8 mouse cellular contexts compared by ENCODE assay signal in the genomic region with DNA sequence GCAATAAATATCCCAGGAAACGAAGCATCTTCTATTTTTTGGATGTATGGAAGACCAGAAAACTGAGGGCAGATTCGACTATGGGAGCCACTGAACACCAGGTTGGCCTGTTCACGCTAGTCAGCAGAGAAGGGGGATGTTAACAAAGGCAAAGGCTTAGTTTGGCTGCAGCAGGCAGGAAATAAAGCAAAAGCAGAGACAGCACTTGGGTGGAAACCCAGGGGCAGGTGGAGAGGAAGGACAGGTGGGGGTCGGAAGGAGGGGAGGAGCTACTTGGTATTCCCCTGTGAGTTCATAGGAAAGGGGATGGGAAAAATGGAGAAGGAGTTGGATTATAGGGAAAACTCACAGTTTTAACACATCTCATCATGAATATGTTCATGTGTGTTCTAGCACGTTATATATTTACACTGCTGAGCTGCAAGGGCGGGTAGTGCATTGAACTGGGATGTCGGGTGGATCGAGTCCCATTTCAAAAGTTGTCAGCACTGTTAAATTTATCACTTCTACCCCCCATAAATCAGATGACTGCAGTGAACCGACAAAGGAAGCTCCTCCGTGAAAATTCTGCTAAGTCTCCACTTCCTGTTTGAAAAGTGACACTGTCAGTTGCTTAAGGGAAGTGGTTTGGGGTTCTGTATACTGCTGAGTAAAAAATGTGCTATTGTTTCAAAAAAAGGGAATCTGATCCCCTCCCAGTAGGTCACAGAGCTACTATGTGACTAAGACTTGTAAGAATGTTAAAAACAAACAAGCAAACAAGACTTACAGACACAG. TPM values are rescaled to one million over a fixed set of nuclear protein-coding genes. Genes with fewer than 3 reads are reported as not detected.
DNase-seq lines count a peak whose midpoint lies in the region; ATAC-seq and TF ChIP-seq lines count a peak whose summit lies in the region.

No protein-coding gene starts in this region.

- no peaks in the 10 kb centered on the region for H3K9me3 ChIP-seq in lung, postnatal 0 days (ENCODE audit: low read length)

- 27% methylated on average over 10 of the region's 10 CpGs for WGBS in lung, postnatal 0 days

- intact Hi-C loops in left cerebral cortex, postnatal 14 days (cut with DNase I), result no loop called here

- no peak overlapping the region for H3K4me2 ChIP-seq in lung, postnatal 0 days (replicated peaks; ENCODE audit: low read depth, low read length)

- TF ChIP-seq CTCF in lung, postnatal 0 days (IDR thresholded peaks at IDR 0.05), result no peak
- TF ChIP-seq CTCF in bone marrow macrophage, adult 2 months (IDR thresholded peaks at IDR 0.05; ENCODE audit: low read depth, low read length), result no peak

- H3K36me3 ChIP-seq in lung, postnatal 0 days (ENCODE audit: insufficient read depth, low read length), result no peaks in the 10 kb centered on the region

- no peak overlapping the region for H3K27ac ChIP-seq in lung, postnatal 0 days (ENCODE audit: low read length)
- H3K27ac ChIP-seq in bone marrow macrophage, adult 2 months (ENCODE audit: insufficient read depth, low read depth, low read length), result peak overlapping the region; percentile 99

- H3K27me3 ChIP-seq in lung, postnatal 0 days (replicated peaks; ENCODE audit: insufficient read depth, low read length), result no peaks in the 10 kb centered on the region

- H3K4me3 ChIP-seq in lung, postnatal 0 days (ENCODE audit: low read depth, low read length), result no peak overlapping the region
- peak overlapping the region; percentile 33 for H3K4me3 ChIP-seq in bone marrow macrophage, adult 2 months (ENCODE audit: insufficient read depth, low read length)

- no peaks in the 10 kb centered on the region for H3K4me1 ChIP-seq in lung, postnatal 0 days (ENCODE audit: insufficient read depth, low read depth, low read length)
- H3K4me1 ChIP-seq in bone marrow macrophage, adult 2 months (ENCODE audit: control insufficient read depth, insufficient read depth, low read length), result peaks cover 61% of the 10 kb centered on the region

- peak; percentile 55 for ATAC-seq in lung, postnatal 0 days

- no peak for TF ChIP-seq POLR2A in bone marrow macrophage, adult 2 months (IDR thresholded peaks at IDR 0.05; ENCODE audit: borderline replicate concordance, low read depth, low read length)

- DNase-seq in lung, postnatal 0 days (ENCODE audit: low spot score), result peak; percentile 52
- DNase-seq in lung, postnatal 4 days, result no peak
- DNase-seq in kidney, postnatal 36 days, result peak; percentile 6 to 14
- DNase-seq in thymus, postnatal 10 days (ENCODE audit: low spot score in 2 of 2), result peak; percentile 51 to 54
- DNase-seq in ovary, adult 18-20 months (ENCODE audit: low spot score), result no peak
- no peak for DNase-seq in left cerebral cortex, adult 18-20 months (ENCODE audit: low spot score in 2 of 2)
- no peak for DNase-seq in left cerebral cortex, postnatal 14 days (ENCODE audit: low spot score in 2 of 2)

- H3K9ac ChIP-seq in lung, postnatal 0 days (replicated peaks; ENCODE audit: low read depth), result no peak overlapping the region

- TF ChIP-seq EP300 in lung, postnatal 0 days (IDR thresholded peaks at IDR 0.05), result no peak

RNA-seq across cellular contexts. Expression of a gene that starts 21.8 kb away (rescaled TPM):
- 3.4 and 3.7 TPM in 2 replicates for polyA plus RNA-seq in lung, postnatal 0 days (2015; fragmentation: Nextera tagmentation; extraction: Ambion mirVana)
- 115 and 127 TPM in 2 replicates for polyA plus RNA-seq in bone marrow macrophage, adult 2 months (2012; ENCODE audit: insufficient read depth, insufficient read length, missing spikeins)
- 10 to 100 TPM; 20.7 to 27.4 TPM for total RNA-seq in left cerebral cortex, adult 18-20 months (2021)
- 10 to 100 TPM; 14.8 to 16.1 TPM for total RNA-seq in left cerebral cortex, postnatal 14 days (2021)

Comparison
In these comparisons a context has a peak if more than half of its experiments do, and no peak if none do; other contexts are left out.
1. DNase-seq: peak in lung, postnatal 0 days (single experiment), kidney, postnatal 36 days (2 of 2) and thymus, postnatal 10 days (2 of 2); none in lung, postnatal 4 days (0 of 2), ovary, adult 18-20 months (single experiment), left cerebral cortex, adult 18-20 months (0 of 2) and left cerebral cortex, postnatal 14 days (0 of 2).